Mouse (Mus musculus): ENCODE measurements around the gene Dbx1. TPM values are rescaled to one million over a fixed set of nuclear protein-coding genes. Genes with fewer than 3 reads are reported as not detected.

Dbx1 gene
- polyA plus RNA-seq, 1 experiment from 2014 or later: 1.0 TPM

- no peaks in the 10 kb centered on the region for H3K36me3 ChIP-seq (ENCODE audit: control insufficient read depth, insufficient read depth, low read length)
- no peak overlapping the region for H3K4me2 ChIP-seq (ENCODE audit: low read length)
- H3K27me3 ChIP-seq (replicated peaks; ENCODE audit: control insufficient read depth, insufficient read depth, low read length): peaks cover 67% of the 10 kb centered on the region
- ATAC-seq: no peak
- no peaks in the 10 kb centered on the region for H3K9me3 ChIP-seq (ENCODE audit: control insufficient read depth, low read length)
- no peak overlapping the region for H3K27ac ChIP-seq (ENCODE audit: low read depth, low read length)
- no peak overlapping the region for H3K9ac ChIP-seq (ENCODE audit: low read depth, low read length)
- H3K4me3 ChIP-seq (ENCODE audit: low read length): no peak overlapping the region
- WGBS: 1% methylated on average over 24 of the region's 24 CpGs
- no peaks in the 10 kb centered on the region for H3K4me1 ChIP-seq (ENCODE audit: control insufficient read depth, insufficient read depth, low read depth, low read length)
These were observed 25.3 kb upstream of the Dbx1 start for GRCm38 (mm10) chr7:49661811-49662491.

- no peak for ATAC-seq
- peaks cover 7% of the 10 kb centered on the region for H3K9me3 ChIP-seq (ENCODE audit: control insufficient read depth, low read length)
- no peak overlapping the region for H3K9ac ChIP-seq (ENCODE audit: low read depth, low read length)
- no peak overlapping the region for H3K4me3 ChIP-seq (ENCODE audit: low read length)
- H3K4me2 ChIP-seq (ENCODE audit: low read length): no peak overlapping the region
- 5% methylated on average over 3 of the region's 3 CpGs for WGBS
- no peak overlapping the region for H3K27ac ChIP-seq (ENCODE audit: low read depth, low read length)
- peaks cover 82% of the 10 kb centered on the region for H3K27me3 ChIP-seq (replicated peaks; ENCODE audit: control insufficient read depth, insufficient read depth, low read length)
- no peaks in the 10 kb centered on the region for H3K4me1 ChIP-seq (ENCODE audit: control insufficient read depth, insufficient read depth, low read depth, low read length)
- H3K36me3 ChIP-seq (ENCODE audit: control insufficient read depth, insufficient read depth, low read length): no peaks in the 10 kb centered on the region
These were observed 4.2 kb upstream of the Dbx1 start for GRCm38 (mm10) chr7:49640709-49641305.

GRCm38 (mm10) chr7:49639864-49640708 lies 3.4 kb upstream of the Dbx1 start:
- H3K4me3 ChIP-seq (ENCODE audit: low read length): no peak overlapping the region
- 6% methylated on average over 18 of the region's 18 CpGs for WGBS
- no peak overlapping the region for H3K4me2 ChIP-seq (ENCODE audit: low read length)
- no peak for ATAC-seq
- no peaks in the 10 kb centered on the region; the same call in 1 of the 2 replicates for H3K4me1 ChIP-seq (ENCODE audit: control insufficient read depth, insufficient read depth, low read depth, low read length)
- H3K27me3 ChIP-seq (replicated peaks; ENCODE audit: control insufficient read depth, insufficient read depth, low read length): peaks cover 78% of the 10 kb centered on the region
- H3K36me3 ChIP-seq (ENCODE audit: control insufficient read depth, insufficient read depth, low read length): no peaks in the 10 kb centered on the region
- peaks cover 2% of the 10 kb centered on the region for H3K9me3 ChIP-seq (ENCODE audit: control insufficient read depth, low read length)
- H3K9ac ChIP-seq (ENCODE audit: low read depth, low read length): no peak overlapping the region
- no peak overlapping the region for H3K27ac ChIP-seq (ENCODE audit: low read depth, low read length)

GRCm38 (mm10) chr7:49638941-49639776 lies 2.5 kb upstream of the Dbx1 start:
- no peak for ATAC-seq
- Histone ChIP-seq H3K4me3 (ENCODE audit: low read length) (no peak overlapping the region), H3K9me3 (ENCODE audit: control insufficient read depth, low read length) (no peaks in the 10 kb centered on the region), H3K4me2 (ENCODE audit: low read length) (no peak overlapping the region), H3K27ac (ENCODE audit: low read depth, low read length) (no peak overlapping the region), H3K36me3 (ENCODE audit: control insufficient read depth, insufficient read depth, low read length) (no peaks in the 10 kb centered on the region), H3K4me1 (ENCODE audit: control insufficient read depth, insufficient read depth, low read depth, low read length) (peaks cover 2% of the 10 kb centered on the region; the same call in 1 of the 2 replicates), H3K27me3 (replicated peaks; ENCODE audit: control insufficient read depth, insufficient read depth, low read length) (peaks cover 73% of the 10 kb centered on the region), H3K9ac (ENCODE audit: low read depth, low read length) (no peak overlapping the region)
- WGBS: 2% methylated on average over 35 of the region's 35 CpGs

- H3K27ac ChIP-seq (ENCODE audit: low read depth, low read length): no peak overlapping the region
- H3K36me3 ChIP-seq (ENCODE audit: control insufficient read depth, insufficient read depth, low read length): no peaks in the 10 kb centered on the region
- H3K9ac ChIP-seq (ENCODE audit: low read depth, low read length): no peak overlapping the region
- peaks cover 6% of the 10 kb centered on the region; the same call in 1 of the 2 replicates for H3K4me1 ChIP-seq (ENCODE audit: control insufficient read depth, insufficient read depth, low read depth, low read length)
- under 1% methylated on average over 21 of the region's 21 CpGs for WGBS
- peaks cover 70% of the 10 kb centered on the region for H3K27me3 ChIP-seq (replicated peaks; ENCODE audit: control insufficient read depth, insufficient read depth, low read length)
- ATAC-seq: no peak
- no peak overlapping the region for H3K4me2 ChIP-seq (ENCODE audit: low read length)
- no peaks in the 10 kb centered on the region for H3K9me3 ChIP-seq (ENCODE audit: control insufficient read depth, low read length)
- no peak overlapping the region for H3K4me3 ChIP-seq (ENCODE audit: low read length)
These were observed 1.4 kb upstream of the Dbx1 start for GRCm38 (mm10) chr7:49637851-49638663.

GRCm38 (mm10) chr7:49637281-49637680 lies 632 bp upstream of the Dbx1 start:
- H3K27me3 ChIP-seq (replicated peaks; ENCODE audit: control insufficient read depth, insufficient read depth, low read length): peaks cover 69% of the 10 kb centered on the region
- ATAC-seq: no peak
- no peaks in the 10 kb centered on the region for H3K36me3 ChIP-seq (ENCODE audit: control insufficient read depth, insufficient read depth, low read length)
- 2% methylated on average over 9 of the region's 9 CpGs for WGBS
- H3K4me3 ChIP-seq (ENCODE audit: low read length): no peak overlapping the region
- H3K9me3 ChIP-seq (ENCODE audit: control insufficient read depth, low read length): no peaks in the 10 kb centered on the region
- H3K4me1 ChIP-seq (ENCODE audit: control insufficient read depth, insufficient read depth, low read depth, low read length): peaks cover 6% of the 10 kb centered on the region; the same call in 1 of the 2 replicates
- H3K4me2 ChIP-seq (ENCODE audit: low read length): no peak overlapping the region
- no peak overlapping the region for H3K27ac ChIP-seq (ENCODE audit: low read depth, low read length)
- H3K9ac ChIP-seq (ENCODE audit: low read depth, low read length): no peak overlapping the region

- H3K4me3 ChIP-seq (ENCODE audit: low read length): no peak overlapping the region
These were observed 678 bp downstream of the Dbx1 start for GRCm38 (mm10) chr7:49635971-49636370.

GRCm38 (mm10) chr7:49635074-49635621 lies 1.5 kb downstream of the Dbx1 start:
- H3K4me1 ChIP-seq (ENCODE audit: control insufficient read depth, insufficient read depth, low read depth, low read length): peaks cover 6% of the 10 kb centered on the region; the same call in 1 of the 2 replicates
- H3K4me3 ChIP-seq (ENCODE audit: low read length): peak overlapping the region; percentile 6; the same call in 1 of the 2 replicates
- H3K27ac ChIP-seq (ENCODE audit: low read depth, low read length): no peak overlapping the region
- H3K36me3 ChIP-seq (ENCODE audit: control insufficient read depth, insufficient read depth, low read length): no peaks in the 10 kb centered on the region
- WGBS: under 1% methylated on average over 35 of the region's 35 CpGs
- H3K9me3 ChIP-seq (ENCODE audit: control insufficient read depth, low read length): no peaks in the 10 kb centered on the region
- no peak overlapping the region for H3K9ac ChIP-seq (ENCODE audit: low read depth, low read length)
- ATAC-seq: 0 out of 2 replicates have a peak, but pooled peaks have one; percentile 20
- H3K4me2 ChIP-seq (ENCODE audit: low read length): no peak overlapping the region
- peaks cover 69% of the 10 kb centered on the region for H3K27me3 ChIP-seq (replicated peaks; ENCODE audit: control insufficient read depth, insufficient read depth, low read length)

More at GRCm38 (mm10) chr7:49635971-49636370, 678 bp downstream of the Dbx1 start:
- no peaks in the 10 kb centered on the region for H3K36me3 ChIP-seq (ENCODE audit: control insufficient read depth, insufficient read depth, low read length)
- no peak for ATAC-seq
- H3K9ac ChIP-seq (ENCODE audit: low read depth, low read length): no peak overlapping the region
- no peak overlapping the region for H3K4me2 ChIP-seq (ENCODE audit: low read length)
- H3K27me3 ChIP-seq (replicated peaks; ENCODE audit: control insufficient read depth, insufficient read depth, low read length): peaks cover 69% of the 10 kb centered on the region
- no peak overlapping the region for H3K27ac ChIP-seq (ENCODE audit: low read depth, low read length)
- H3K4me1 ChIP-seq (ENCODE audit: control insufficient read depth, insufficient read depth, low read depth, low read length): peaks cover 6% of the 10 kb centered on the region; the same call in 1 of the 2 replicates
- 1% methylated on average over 22 of the region's 22 CpGs for WGBS
- no peaks in the 10 kb centered on the region for H3K9me3 ChIP-seq (ENCODE audit: control insufficient read depth, low read length)
